Mouse (Mus musculus): Measurements from ENCODE around the gene Helq.
A peak's percentile ranks its signal among the peaks of the same experiment; 100 is the strongest.

The Helq gene

GRCm38 (mm10) chr5:100776900-100777299, 21.5 kb downstream of the Helq start:
- DNase-seq: no peak

GRCm38 (mm10) chr5:100775778-100776404, 22.5 kb downstream of the Helq start:
- DNase-seq: no peak

- no peak for DNase-seq
These were observed 26.8 kb downstream of the Helq start for GRCm38 (mm10) chr5:100771575-100771974.

- DNase-seq: no peak
These were observed 32.4 kb downstream of the Helq start for GRCm38 (mm10) chr5:100766026-100766425.

- no peak for DNase-seq
These were observed 36.7 kb downstream of the Helq start for GRCm38 (mm10) chr5:100761736-100762135.

- no peak for DNase-seq
These were observed 38.2 kb downstream of the Helq start for GRCm38 (mm10) chr5:100760049-100760663.

GRCm38 (mm10) chr5:100758121-100758520, 40.3 kb downstream of the Helq start:
- DNase-seq: no peak

GRCm38 (mm10) chr5:100753407-100753806, 45.0 kb downstream of the Helq start:
- DNase-seq: peak; percentile 42

GRCm38 (mm10) chr5:100751655-100752054, 46.7 kb downstream of the Helq start:
- peak; percentile 10 for DNase-seq

- no peak for DNase-seq
These were observed 47.7 kb downstream of the Helq start for GRCm38 (mm10) chr5:100750617-100751255.

- DNase-seq: no peak
These were observed 59.6 kb downstream of the Helq start for GRCm38 (mm10) chr5:100738802-100739201.

- DNase-seq: no peak
These were observed 61.5 kb downstream of the Helq start for GRCm38 (mm10) chr5:100736919-100737318.

- no peak for DNase-seq
These were observed 63.9 kb downstream of the Helq start for GRCm38 (mm10) chr5:100734535-100734934.

GRCm38 (mm10) chr5:100728757-100729156, 69.6 kb downstream of the Helq start:
- DNase-seq: no peak

- DNase-seq: no peak
These were observed 72.4 kb downstream of the Helq start for GRCm38 (mm10) chr5:100726001-100726400.

GRCm38 (mm10) chr5:100719235-100720088, 78.9 kb downstream of the Helq start, which contains the start of gene Hpse:
Hpse (minus strand) TSS chr5:100719716.
- DNase-seq: peak; percentile 63

GRCm38 (mm10) chr5:100716762-100717161, 81.6 kb downstream of the Helq start:
- DNase-seq: no peak

All from embryo, embryonic 11 days (tissue).